Mouse (Mus musculus) heart, postnatal 0 days (tissue): ENCODE data around the gene Gm11444. TPM values are rescaled to one million over a fixed set of nuclear protein-coding genes. Genes with fewer than 3 reads are reported as not detected.

Experiments
- ATAC-seq: fragments of 200-750 bp; cut with Nextera tagmentation; 2 replicates; pipeline ENCODE4 v1.8.0; 2017; ENCODE audit warnings: low read depth, moderate number of reproducible peaks, moderate library complexity; ENCODE audit not compliant: insufficient read depth
- DNase-seq: peaks from one replicate; pipeline ENCODE4 v3.0.0-alpha.2; 2016; ENCODE audit warnings: low spot score
- H3K27ac ChIP-seq: fragments of 300-500 bp; sonication (generic); 2 replicates; pipeline ENCODE4 v1.5.1; 2014; ENCODE audit warnings: low read depth, mild to moderate bottlenecking
- H3K27me3 ChIP-seq: fragments of 300-500 bp; sonication (generic); 2 replicates; pipeline ENCODE4 v1.6.1; 2014; ENCODE audit warnings: low read length, mixed read lengths; ENCODE audit not compliant: control insufficient read depth, insufficient read depth
- H3K36me3 ChIP-seq: fragments of 300-500 bp; sonication (generic); replicated peaks from 2 replicates; pipeline ENCODE4 v1.6.1; 2014; ENCODE audit warnings: low read length, mixed read lengths; ENCODE audit not compliant: control insufficient read depth, insufficient read depth
- H3K4me1 ChIP-seq: fragments of 300-500 bp; sonication (generic); 2 replicates; pipeline ENCODE4 v1.6.1; 2014; ENCODE audit warnings: antibody characterized with exemption; ENCODE audit not compliant: control insufficient read depth, insufficient read depth
- H3K4me2 ChIP-seq: fragments of 300-500 bp; sonication (generic); 2 replicates; pipeline ENCODE4 v1.6.1; 2014; ENCODE audit warnings: low read depth, mild to moderate bottlenecking, low read length, moderate library complexity
- H3K4me3 ChIP-seq: fragments of 300-500 bp; sonication (generic); 2 replicates; pipeline ENCODE4 v1.5.1; 2014; ENCODE audit warnings: low read depth, low read length
- H3K9ac ChIP-seq: fragments of 300-500 bp; sonication (generic); replicated peaks from 2 replicates; pipeline ENCODE4 v1.6.1; 2014; ENCODE audit warnings: low read depth, low read length, mixed read lengths
- H3K9me3 ChIP-seq: fragments of 300-500 bp; sonication (generic); replicated peaks from 2 replicates; pipeline ENCODE4 v1.6.1; 2016; ENCODE audit warnings: low read length; ENCODE audit not compliant: control insufficient read depth
- CTCF ChIP-seq: IDR thresholded peaks from 2 replicates; pipeline ENCODE4 v1.5.1; 2016; ENCODE audit warnings: antibody characterized with exemption, control low read depth, low read depth
- EP300 ChIP-seq: IDR thresholded peaks from 2 replicates; pipeline ENCODE4 v1.6.1; 2016; ENCODE audit warnings: antibody characterized with exemption, low read depth
- WGBS: fragments of 180-500 bp; shearing (Covaris S2); extraction: QIAGEN DNeasy Blood & Tissue Kit; methylation state at CpG from one replicate; pipeline ENCODE4 v1.1.7; 2014; 5-methylcytosine and 5-hydroxymethylcytosine counted together
- polyA plus RNA-seq: library from polyadenylated mRNA; unstranded; fragments of >200 nt; fragmentation: Nextera tagmentation; extraction: Ambion mirVana; gene quantifications from 2 replicates; pipeline ENCODE4 v1.2.1, GENCODE M21; 2015
- total RNA-seq: library from RNA; depleted of rRNA; stranded (reverse); fragments of >200 nt; gene quantifications from 2 replicates; pipeline ENCODE4 v1.2.3, GENCODE M21; 2014; ENCODE audit warnings: low replicate concordance

Gene Gm11444
- total and polyA plus RNA-seq, 2 experiments from 2014 or later: not detected

DNA sequence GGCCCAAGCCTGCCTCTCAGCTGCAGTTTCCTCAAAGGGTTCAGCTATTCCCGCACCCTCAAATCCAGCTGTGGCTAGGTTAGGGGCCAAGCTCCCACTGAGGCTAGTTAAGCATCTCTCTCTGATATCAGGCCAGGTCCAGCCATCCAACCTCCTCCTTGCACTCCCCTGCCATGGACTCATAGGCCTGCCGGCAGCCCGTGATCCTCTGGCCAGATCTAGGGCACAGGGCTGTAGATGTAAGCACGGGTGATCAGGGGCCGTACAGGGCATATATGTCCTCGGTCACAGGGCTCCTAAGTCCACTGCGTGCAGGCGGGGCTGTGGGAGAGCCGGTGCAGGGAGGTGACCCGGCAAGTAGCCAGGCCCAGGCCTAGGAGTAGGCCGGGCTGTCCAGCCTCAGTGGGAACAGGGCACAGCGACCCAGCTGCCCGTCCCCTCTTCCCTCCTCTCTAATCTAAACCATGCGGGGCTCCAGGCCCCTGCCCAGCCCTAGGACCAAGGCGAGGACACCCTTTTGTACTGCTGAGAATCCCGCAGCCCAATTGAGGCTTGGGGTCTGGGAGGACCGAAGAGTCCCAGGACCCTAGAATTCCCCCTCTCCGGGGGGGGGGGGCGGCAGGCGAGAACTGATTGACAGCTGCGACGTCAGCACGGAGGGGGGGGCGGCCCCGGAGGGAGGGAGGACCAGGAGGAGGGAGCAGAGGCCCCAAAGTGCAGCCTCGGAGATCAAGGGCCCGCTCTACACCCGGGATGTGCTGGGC is 35.7 kb upstream of the Gm11444 start, which contains the start of gene Tbx4:
Gene Tbx4, plus strand, starts transcription at position 758 of the 764 bp plus-strand sequence.
- peaks cover 92% of the 10 kb centered on the region for H3K27me3 ChIP-seq
- ATAC-seq (no peak), DNase-seq (no peak)
- no peaks in the 10 kb centered on the region for H3K4me1 ChIP-seq
- H3K27ac ChIP-seq: no peak within 1 kb of the TSS
- H3K4me2 ChIP-seq: no peak within 1 kb of the TSS
- no peaks in the 10 kb centered on the region for H3K36me3 ChIP-seq
- 45% methylated on average over 20 of the region's 28 CpGs for WGBS
- no peaks in the 10 kb centered on the region for H3K9me3 ChIP-seq
- H3K4me3 ChIP-seq: no peak within 1 kb of the TSS
- H3K9ac ChIP-seq: no peak within 1 kb of the TSS
- no peak for TF ChIP-seq CTCF
- TF ChIP-seq EP300: no peak

GRCm38 (mm10) chr11:85884498-85884897 is 34.4 kb upstream of the Gm11444 start:
- DNase-seq: no peak
- no peaks in the 10 kb centered on the region for H3K9me3 ChIP-seq
- ATAC-seq: no peak
- no peaks in the 10 kb centered on the region for H3K36me3 ChIP-seq
- WGBS: 72% methylated on average over 4 of the region's 4 CpGs
- TF ChIP-seq EP300 (no peak), CTCF (no peak)
- H3K9ac ChIP-seq: no peak overlapping the region
- no peak overlapping the region for H3K4me2 ChIP-seq
- no peak overlapping the region for H3K4me3 ChIP-seq
- no peak overlapping the region for H3K27ac ChIP-seq
- no peaks in the 10 kb centered on the region for H3K4me1 ChIP-seq
- H3K27me3 ChIP-seq: peaks cover 90% of the 10 kb centered on the region

GRCm38 (mm10) chr11:85876059-85876788 is 26.1 kb upstream of the Gm11444 start:
- no peak for DNase-seq
- Histone ChIP-seq H3K4me1 (no peaks in the 10 kb centered on the region), H3K27me3 (peaks cover 17% of the 10 kb centered on the region), H3K9me3 (no peaks in the 10 kb centered on the region), H3K27ac (no peak overlapping the region), H3K9ac (no peak overlapping the region), H3K4me3 (no peak overlapping the region), H3K4me2 (no peak overlapping the region), H3K36me3 (no peaks in the 10 kb centered on the region)
- WGBS: 62% methylated on average over 24 of the region's 24 CpGs
- no peak for ATAC-seq
- TF ChIP-seq CTCF (no peak), EP300 (no peak)

DNA sequence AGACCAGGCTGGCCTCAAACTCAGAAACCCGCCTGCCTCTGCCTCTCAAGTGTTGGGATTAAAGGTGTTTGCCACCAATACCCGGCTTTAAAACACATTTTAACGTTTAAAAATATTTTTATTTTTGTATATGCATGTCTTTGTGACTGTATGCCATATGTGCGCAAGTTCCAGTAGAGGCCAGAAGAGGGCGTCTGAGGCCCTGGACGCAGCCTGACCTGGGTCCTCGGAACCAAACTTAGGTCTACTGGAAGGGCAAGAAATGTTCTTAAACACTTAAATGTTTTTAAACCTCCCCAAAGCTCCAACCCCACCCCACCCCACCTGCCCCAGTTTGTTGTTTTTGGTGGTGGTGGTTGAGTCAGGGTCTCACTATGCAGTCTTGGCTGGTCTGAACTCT is 14.2 kb upstream of the Gm11444 start:
- H3K9ac ChIP-seq: no peak overlapping the region
- 28% methylated on average over 7 of the region's 7 CpGs for WGBS
- no peak for DNase-seq
- TF ChIP-seq CTCF (peak; percentile 27), EP300 (no peak)
- peaks cover 6% of the 10 kb centered on the region for H3K27me3 ChIP-seq
- H3K4me2 ChIP-seq: no peak overlapping the region
- no peak overlapping the region for H3K4me3 ChIP-seq
- H3K27ac ChIP-seq: no peak overlapping the region
- no peaks in the 10 kb centered on the region for H3K9me3 ChIP-seq
- no peaks in the 10 kb centered on the region for H3K36me3 ChIP-seq
- no peaks in the 10 kb centered on the region for H3K4me1 ChIP-seq
- ATAC-seq: no peak

DNA sequence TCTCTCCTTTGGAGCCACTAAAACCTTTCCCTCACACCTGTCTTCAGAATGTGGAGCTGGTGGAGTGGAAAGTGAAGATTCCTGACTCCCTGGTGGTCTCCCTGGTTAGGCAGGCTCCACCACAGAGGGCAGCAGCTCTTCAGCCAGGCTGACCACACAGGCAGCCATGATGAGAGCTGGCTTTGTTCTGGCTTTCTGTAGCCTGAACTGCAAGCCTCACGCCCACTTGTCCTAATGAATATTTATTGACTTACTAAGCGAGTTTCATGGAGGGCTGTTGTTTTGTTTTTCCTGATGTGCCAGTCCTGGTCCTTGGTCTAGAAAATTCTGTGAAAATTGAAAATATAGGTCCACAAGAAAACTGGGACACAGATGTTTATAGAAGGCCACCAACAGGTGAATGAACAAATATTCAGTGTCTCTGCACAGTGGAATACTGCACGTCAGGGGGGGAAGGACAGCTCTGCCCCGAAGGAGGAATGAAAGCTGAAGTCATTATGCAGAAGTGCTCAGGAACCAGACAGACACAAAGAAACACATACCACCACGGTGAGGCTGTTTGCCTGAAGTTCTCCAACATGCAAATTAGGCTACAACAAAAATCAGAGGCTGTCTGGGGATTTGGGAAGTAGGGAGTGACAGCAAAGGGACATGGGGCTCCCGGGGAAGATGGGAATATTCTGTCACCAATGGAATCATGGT is 8.0 kb upstream of the Gm11444 start:
- H3K9ac ChIP-seq: no peak overlapping the region
- no peaks in the 10 kb centered on the region for H3K27me3 ChIP-seq
- no peaks in the 10 kb centered on the region for H3K4me1 ChIP-seq
- WGBS: 36% methylated on average over 6 of the region's 6 CpGs
- DNase-seq (no peak), ATAC-seq (no peak)
- H3K4me3 ChIP-seq: no peak overlapping the region
- no peak for TF ChIP-seq CTCF
- no peak for TF ChIP-seq EP300
- H3K27ac ChIP-seq: no peak overlapping the region
- H3K36me3 ChIP-seq: no peaks in the 10 kb centered on the region
- no peak overlapping the region for H3K4me2 ChIP-seq
- no peaks in the 10 kb centered on the region for H3K9me3 ChIP-seq
